Mouse (Mus musculus) C2C12 (cell line): Measurements from ENCODE around the gene Nipa1.

Source experiments
- CEBPB ChIP-seq: IDR thresholded peaks from one replicate; pipeline ENCODE4 v1.6.1; 2011; ENCODE audit warnings: low read depth, mild to moderate bottlenecking, control low read depth, moderate library complexity
- CTCF ChIP-seq: IDR thresholded peaks from one replicate; pipeline ENCODE4 v1.5.1; 2011; ENCODE audit not compliant: control insufficient read depth, insufficient read depth, insufficient read length
- FOSL1 ChIP-seq: IDR thresholded peaks from one replicate; pipeline ENCODE4 v1.8.0; 2011; ENCODE audit warnings: mild to moderate bottlenecking, low read length; ENCODE audit not compliant: poor library complexity, insufficient read depth, severe bottlenecking
- MAX ChIP-seq: IDR thresholded peaks from one replicate; pipeline ENCODE4 v1.6.1; 2011; ENCODE audit warnings: mild to moderate bottlenecking, control low read depth
- MYOD1 ChIP-seq: IDR thresholded peaks from one replicate; pipeline ENCODE4 v1.6.1; 2011; ENCODE audit warnings: low read depth; ENCODE audit not compliant: control insufficient read depth, insufficient read length
- USF1 ChIP-seq: IDR thresholded peaks from one replicate; pipeline ENCODE4 v1.6.1; 2011; ENCODE audit warnings: low read depth, mild to moderate bottlenecking, control low read depth, moderate library complexity

GRCm38 (mm10) chr7:55991858-55992257 lies 27.9 kb downstream of the Nipa1 start:
- TF ChIP-seq MAX = no peak
- no peak for TF ChIP-seq CEBPB
- TF ChIP-seq FOSL1 = no peak
- no peak for TF ChIP-seq CTCF
- no peak for TF ChIP-seq USF1
- TF ChIP-seq MYOD1 = no peak
